Mouse (Mus musculus) hindbrain, embryonic 15.5 days (tissue): ENCODE data around the gene Casc1. TPM values are rescaled to one million over a fixed set of nuclear protein-coding genes. Genes with fewer than 3 reads are reported as not detected.

Source experiments
- ATAC-seq: fragments of 200-750 bp; cut with Nextera tagmentation; 2 replicates; pipeline ENCODE4 v1.8.0; 2017; ENCODE audit warnings: low read depth, moderate number of reproducible peaks, moderate TSS enrichment; ENCODE audit not compliant: low FRiP score
- H3K27ac ChIP-seq: fragments of 300-500 bp; sonication (generic); replicated peaks from 2 replicates; pipeline ENCODE4 v1.5.1; 2015; ENCODE audit warnings: mild to moderate bottlenecking, inconsistent platforms
- H3K27me3 ChIP-seq: fragments of 300-500 bp; sonication (generic); 2 replicates; pipeline ENCODE4 v1.6.1; 2015; ENCODE audit warnings: control low read depth, inconsistent platforms
- H3K36me3 ChIP-seq: fragments of 300-500 bp; sonication (generic); 2 replicates; pipeline ENCODE4 v1.6.1; 2015; ENCODE audit warnings: control low read depth, inconsistent platforms
- H3K4me1 ChIP-seq: fragments of 300-500 bp; sonication (generic); replicated peaks from 2 replicates; pipeline ENCODE4 v1.6.1; 2015; ENCODE audit warnings: control low read depth, inconsistent platforms
- H3K4me2 ChIP-seq: fragments of 300-500 bp; sonication (generic); 2 replicates; pipeline ENCODE4 v1.6.1; 2015; ENCODE audit warnings: moderate library complexity, mild to moderate bottlenecking, inconsistent platforms
- H3K4me3 ChIP-seq: fragments of 300-500 bp; sonication (generic); 2 replicates; pipeline ENCODE4 v1.5.1; 2015; ENCODE audit warnings: mild to moderate bottlenecking, inconsistent platforms
- H3K9ac ChIP-seq: fragments of 300-500 bp; sonication (generic); 2 replicates; pipeline ENCODE4 v1.6.1; 2015; ENCODE audit warnings: inconsistent platforms
- H3K9me3 ChIP-seq: fragments of 300-500 bp; sonication (generic); 2 replicates; pipeline ENCODE4 v1.6.1; 2016; ENCODE audit warnings: control low read depth, inconsistent platforms
- WGBS: fragments of 180-500 bp; shearing (Covaris S2); methylation state at CpG from one replicate; pipeline ENCODE4 v1.1.7; 2015; 5-methylcytosine and 5-hydroxymethylcytosine counted together
- polyA plus RNA-seq: library from polyadenylated mRNA; unstranded; fragments of >200 nt; fragmentation: Nextera tagmentation; extraction: Ambion mirVana; gene quantifications from 2 replicates; pipeline ENCODE4 v1.2.1, GENCODE M21; 2015

Casc1 gene
- polyA plus RNA-seq, 1 experiment from 2014 or later: 1.3 TPM

- H3K27ac ChIP-seq: no peak overlapping the region
- no peaks in the 10 kb centered on the region for H3K4me1 ChIP-seq
- H3K4me3 ChIP-seq: no peak overlapping the region
- ATAC-seq: no peak
- 92% methylated on average over 5 of the region's 5 CpGs for WGBS
- H3K27me3 ChIP-seq: no peaks in the 10 kb centered on the region
- H3K9me3 ChIP-seq: no peaks in the 10 kb centered on the region
- no peaks in the 10 kb centered on the region for H3K36me3 ChIP-seq
- no peak overlapping the region for H3K4me2 ChIP-seq
- no peak overlapping the region for H3K9ac ChIP-seq
These were observed 78.8 kb downstream of the Casc1 start for GRCm38 (mm10) chr6:145131991-145132390.

GRCm38 (mm10) chr6:145129563-145129962 is 81.2 kb downstream of the Casc1 start:
- no peaks in the 10 kb centered on the region for H3K4me1 ChIP-seq
- H3K27me3 ChIP-seq: no peaks in the 10 kb centered on the region
- H3K4me3 ChIP-seq: no peak overlapping the region
- no peaks in the 10 kb centered on the region for H3K9me3 ChIP-seq
- H3K36me3 ChIP-seq: no peaks in the 10 kb centered on the region
- no peak for ATAC-seq
- H3K9ac ChIP-seq: no peak overlapping the region
- no peak overlapping the region for H3K4me2 ChIP-seq
- H3K27ac ChIP-seq: no peak overlapping the region
- WGBS: 87% methylated on average over 4 of the region's 4 CpGs

GRCm38 (mm10) chr6:145127652-145128051 is 83.2 kb downstream of the Casc1 start:
- no peaks in the 10 kb centered on the region for H3K4me1 ChIP-seq
- H3K4me2 ChIP-seq: no peak overlapping the region
- H3K36me3 ChIP-seq: no peaks in the 10 kb centered on the region
- no peak overlapping the region for H3K27ac ChIP-seq
- ATAC-seq: no peak
- no peaks in the 10 kb centered on the region for H3K27me3 ChIP-seq
- no peak overlapping the region for H3K9ac ChIP-seq
- H3K9me3 ChIP-seq: no peaks in the 10 kb centered on the region
- H3K4me3 ChIP-seq: no peak overlapping the region
- WGBS: 94% methylated on average over 3 of the region's 3 CpGs

DNA sequence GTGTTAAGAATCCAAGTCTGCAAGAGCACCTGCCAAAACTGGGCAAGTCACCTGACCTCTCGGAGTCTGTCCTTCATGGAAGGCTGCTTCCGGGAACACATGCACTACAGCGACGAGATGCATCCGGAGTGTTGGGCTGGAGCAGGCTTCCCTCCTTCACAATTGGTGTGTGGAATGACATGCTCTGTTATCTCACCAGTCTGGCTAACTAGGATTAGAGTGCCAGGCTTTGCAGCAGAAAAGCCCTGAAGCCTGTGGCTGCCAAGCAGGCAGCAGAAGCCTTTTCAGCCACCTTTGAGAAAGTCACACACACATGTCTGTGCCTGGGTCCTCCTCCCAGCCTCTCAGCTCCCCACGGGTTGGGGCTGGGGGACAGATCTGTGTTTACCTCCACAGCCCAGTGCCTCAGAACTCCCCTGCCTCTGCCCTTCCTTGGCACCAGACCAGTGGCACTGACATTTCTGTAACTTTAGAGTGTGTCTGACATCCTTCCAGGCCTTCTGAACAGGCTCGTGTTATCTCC is 85.2 kb downstream of the Casc1 start:
- ATAC-seq: no peak
- H3K4me2 ChIP-seq: no peak overlapping the region
- H3K36me3 ChIP-seq: no peaks in the 10 kb centered on the region
- no peak overlapping the region for H3K27ac ChIP-seq
- WGBS: 65% methylated on average over 7 of the region's 7 CpGs
- H3K9ac ChIP-seq: no peak overlapping the region
- H3K9me3 ChIP-seq: no peaks in the 10 kb centered on the region
- H3K4me3 ChIP-seq: no peak overlapping the region
- H3K4me1 ChIP-seq: no peaks in the 10 kb centered on the region
- H3K27me3 ChIP-seq: no peaks in the 10 kb centered on the region

Other genes with a start within 250 kb of the Casc1 start
- gene Bcat1, start 134.8 kb downstream of the Casc1 start, polyA plus RNA-seq: 95.7 and 101 TPM in 2 replicates
- 0.75 and 1.2 TPM in 2 replicates for gene Lrmp, start 95.4 kb downstream of the Casc1 start, polyA plus RNA-seq
- 27.0 and 27.5 TPM in 2 replicates for gene Etfrf1, start 129 bp upstream of the Casc1 start, polyA plus RNA-seq
- 83.8 and 85.4 TPM in 2 replicates for gene Kras, start 39.2 kb upstream of the Casc1 start, polyA plus RNA-seq